Mouse (Mus musculus): ENCODE data around the gene Zfp697. TPM values are rescaled to one million over a fixed set of nuclear protein-coding genes. Genes with fewer than 3 reads are reported as not detected.
"Not testable (repeated sequence)": the region's sequence is repeated elsewhere in the genome, so short reads cannot be mapped to it uniquely, and the experiment has no call there.

Zfp697 gene
- total RNA-seq, 1 experiment from 2014 or later: 0.12 TPM

DNA sequence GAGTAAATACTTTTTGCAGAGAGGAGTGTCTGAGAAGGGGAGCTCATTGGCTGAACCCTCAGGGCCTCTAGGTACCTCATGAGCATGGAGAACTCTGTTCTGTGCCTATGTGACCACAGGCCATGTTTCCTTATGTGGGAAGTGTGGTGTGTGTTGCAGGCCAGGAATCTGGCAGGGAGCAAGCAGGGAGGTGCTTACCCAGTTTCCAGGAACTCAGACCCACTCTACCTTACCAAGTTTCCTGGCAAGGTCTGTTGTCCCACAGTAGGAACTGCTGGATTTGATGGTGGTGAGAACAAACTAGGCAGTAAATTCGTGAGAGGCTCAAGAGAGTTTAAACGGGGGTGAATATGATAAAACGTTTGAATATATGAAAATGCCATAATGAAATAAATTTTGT lies 16.2 kb upstream of the Zfp697 start:
- no peak for ATAC-seq (ENCODE audit: extremely low read depth, insufficient number of reproducible peaks, low FRiP score, poor library complexity, severe bottlenecking)

DNA sequence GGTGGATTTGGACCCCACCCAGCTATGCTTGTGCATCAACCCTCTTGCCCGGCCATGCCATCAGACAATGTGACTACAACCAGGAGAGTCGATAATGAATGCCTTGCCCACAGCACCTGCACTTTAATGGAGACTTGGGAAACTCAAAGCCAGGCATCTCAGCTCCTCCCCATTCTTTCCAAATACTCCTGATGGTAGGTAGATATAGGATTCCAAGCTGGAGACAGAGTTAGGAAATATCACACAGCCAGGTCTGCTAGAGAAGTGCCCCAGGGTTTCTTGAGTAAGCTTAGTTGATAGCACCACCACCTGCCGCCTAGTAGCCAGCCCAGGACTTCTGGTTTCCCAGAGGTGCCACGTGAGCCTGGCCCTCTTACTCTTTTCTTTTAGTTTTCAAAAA lies 15.4 kb upstream of the Zfp697 start:
- no peak for ATAC-seq (ENCODE audit: extremely low read depth, insufficient number of reproducible peaks, low FRiP score, poor library complexity, severe bottlenecking)

DNA sequence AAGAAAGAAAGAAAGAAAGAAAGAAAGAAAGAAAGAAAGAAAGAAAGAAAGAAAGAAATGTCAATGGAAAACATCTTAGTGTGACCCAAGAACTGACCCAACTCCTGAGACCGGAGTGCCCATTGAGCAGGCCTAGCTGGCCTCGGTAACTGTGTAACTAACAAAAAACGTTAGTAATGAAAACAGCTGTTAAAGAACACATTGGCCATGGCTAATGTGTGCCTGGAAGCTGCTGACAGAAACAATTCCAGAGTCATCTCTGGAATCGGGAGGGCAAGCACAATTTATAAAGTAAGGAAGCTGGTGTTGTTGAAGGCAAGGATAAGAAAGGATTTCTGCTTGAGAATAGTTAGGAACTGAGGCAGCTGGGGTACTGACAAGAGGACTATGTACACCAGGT lies 14.0 kb upstream of the Zfp697 start:
- ATAC-seq (ENCODE audit: extremely low read depth, insufficient number of reproducible peaks, low FRiP score, poor library complexity, severe bottlenecking): no peak

DNA sequence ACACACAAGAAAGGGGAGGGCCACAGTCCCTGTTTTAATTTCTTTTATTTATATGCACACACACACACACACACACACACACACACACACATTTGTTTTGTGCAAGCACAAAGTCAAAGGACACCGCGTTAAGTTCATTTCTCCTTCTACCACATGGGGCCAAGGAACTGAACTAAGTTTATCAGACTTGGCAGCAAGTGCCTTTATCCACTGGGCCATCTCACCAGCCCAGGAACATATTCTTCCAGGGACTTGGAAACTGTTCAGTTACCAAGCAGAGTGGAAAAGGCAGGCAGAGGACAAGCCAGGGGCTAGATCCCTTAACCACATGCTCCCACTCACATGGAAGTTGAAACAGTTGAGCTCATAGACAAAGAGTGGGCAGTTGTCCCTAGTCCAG lies 13.5 kb upstream of the Zfp697 start:
- ATAC-seq (ENCODE audit: extremely low read depth, insufficient number of reproducible peaks, low FRiP score, poor library complexity, severe bottlenecking): no peak

DNA sequence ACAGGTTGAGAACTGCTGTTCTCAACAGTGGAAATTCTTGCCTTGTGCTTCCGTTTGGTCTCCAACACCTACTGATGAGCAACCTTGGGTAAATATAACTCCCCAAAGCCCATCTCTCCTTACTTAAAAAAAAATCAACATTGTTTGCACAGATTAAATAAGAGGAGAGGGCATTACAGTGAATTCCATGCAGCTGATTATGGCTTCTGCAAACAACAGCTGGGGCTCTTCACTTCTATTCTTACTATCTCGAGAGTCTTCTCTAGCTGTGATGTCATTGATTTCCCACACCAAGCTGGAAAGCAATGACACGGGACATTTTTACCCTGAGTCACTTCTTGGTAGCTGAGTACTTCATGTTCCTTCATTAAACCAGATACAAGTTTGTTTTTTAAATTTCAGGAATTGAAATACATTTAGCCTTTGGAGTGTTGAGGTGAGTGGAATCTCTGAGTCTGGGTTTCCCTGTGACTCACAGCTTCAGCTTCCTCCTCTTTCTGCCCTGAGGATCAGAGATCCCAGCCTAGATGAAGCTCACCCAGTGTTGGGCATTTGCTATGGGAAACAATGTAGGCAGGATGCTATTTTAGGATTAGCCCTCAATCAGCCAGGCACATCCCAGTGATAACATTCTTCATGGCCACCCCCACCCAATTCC lies 8.1 kb upstream of the Zfp697 start:
- no peak for ATAC-seq (ENCODE audit: extremely low read depth, insufficient number of reproducible peaks, low FRiP score, poor library complexity, severe bottlenecking)

DNA sequence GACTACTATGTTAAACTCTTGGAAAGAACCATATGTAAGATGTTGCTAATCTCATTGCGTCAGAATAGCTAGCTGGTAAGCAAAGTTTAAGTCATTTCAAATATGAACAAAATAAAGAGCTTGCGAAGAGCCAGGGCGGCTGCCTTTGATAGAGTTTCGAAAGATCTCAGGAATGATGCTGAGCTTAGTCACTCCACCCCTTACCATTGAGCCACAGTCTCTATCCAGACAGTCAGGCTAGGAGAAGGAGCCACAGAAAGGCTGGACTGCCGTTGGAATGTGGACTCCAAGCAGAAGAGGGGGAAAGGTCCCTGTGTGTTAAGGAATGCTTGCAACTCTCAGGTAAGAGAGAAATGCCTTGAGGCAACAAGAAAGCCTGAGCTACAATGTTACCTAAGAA lies 7.3 kb upstream of the Zfp697 start:
- ATAC-seq (ENCODE audit: extremely low read depth, insufficient number of reproducible peaks, low FRiP score, poor library complexity, severe bottlenecking): no peak

DNA sequence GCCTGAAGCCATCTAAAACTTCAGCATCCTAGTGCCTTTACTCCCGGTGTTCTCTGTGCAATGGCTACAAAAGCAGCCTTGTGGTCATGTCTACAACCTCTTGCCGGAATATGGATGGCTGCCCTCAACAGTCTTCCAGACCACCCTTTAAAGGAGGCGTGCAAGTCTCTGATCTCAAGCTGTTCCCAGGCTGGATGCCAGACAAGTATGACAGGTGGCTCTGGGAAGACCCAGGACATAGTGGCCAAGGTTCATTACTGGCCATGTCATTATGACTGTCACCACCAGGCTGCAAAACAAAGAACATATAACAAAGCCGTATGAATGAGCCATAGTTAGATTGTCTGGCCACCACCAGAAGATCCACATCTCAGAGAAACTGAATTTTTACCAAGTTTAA lies 4.0 kb upstream of the Zfp697 start:
- ATAC-seq (ENCODE audit: extremely low read depth, insufficient number of reproducible peaks, low FRiP score, poor library complexity, severe bottlenecking): no peak

DNA sequence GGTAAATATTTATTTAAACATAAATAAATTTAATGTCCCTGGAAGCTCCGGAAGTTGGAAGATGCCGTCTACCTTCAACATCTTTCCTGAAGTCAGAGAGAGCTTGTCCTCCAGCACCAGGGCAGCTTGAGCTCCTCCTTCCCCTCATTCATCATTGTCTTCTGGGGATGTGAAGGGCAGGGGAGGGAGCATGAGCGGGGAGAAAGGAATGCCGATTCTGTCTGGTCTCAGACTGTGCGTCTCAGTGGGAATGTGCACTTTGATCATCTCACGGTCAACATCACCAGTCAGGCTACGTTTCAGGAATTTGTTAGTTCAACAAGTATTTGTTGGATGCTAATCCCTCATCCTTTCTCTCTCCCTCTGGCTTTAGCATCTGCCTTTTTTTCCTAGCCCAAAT lies 3.0 kb upstream of the Zfp697 start:
- ATAC-seq (ENCODE audit: extremely low read depth, insufficient number of reproducible peaks, low FRiP score, poor library complexity, severe bottlenecking): no peak

DNA sequence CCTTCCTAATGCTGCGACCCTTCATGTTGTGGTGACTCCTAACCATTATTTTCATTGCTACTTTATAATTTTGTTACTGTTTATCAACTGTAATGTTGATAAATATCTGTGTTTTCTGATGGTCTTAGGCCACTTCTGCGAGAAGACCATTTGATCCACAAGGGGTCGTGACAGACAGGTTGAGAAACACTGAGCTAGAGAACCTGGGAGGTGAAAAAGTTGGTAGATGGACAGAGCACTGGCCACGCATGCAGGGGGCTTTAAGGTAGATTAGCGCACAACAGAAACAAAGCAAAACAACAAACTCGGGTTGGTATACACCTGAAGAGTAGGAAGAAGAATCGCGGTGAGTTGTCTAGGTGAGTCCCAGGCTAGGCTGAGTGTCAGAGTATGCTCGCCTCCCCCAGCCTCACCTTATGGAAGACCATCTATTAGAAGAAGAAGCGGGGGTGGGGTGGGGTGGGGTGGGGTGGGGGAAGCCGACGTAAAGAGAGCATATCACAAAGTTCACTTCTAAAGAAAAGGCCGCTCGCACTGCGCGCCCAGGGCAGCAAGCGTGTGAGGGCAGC lies 500 bp upstream of the Zfp697 start:
- ATAC-seq (ENCODE audit: extremely low read depth, insufficient number of reproducible peaks, low FRiP score, poor library complexity, severe bottlenecking): no peak

DNA sequence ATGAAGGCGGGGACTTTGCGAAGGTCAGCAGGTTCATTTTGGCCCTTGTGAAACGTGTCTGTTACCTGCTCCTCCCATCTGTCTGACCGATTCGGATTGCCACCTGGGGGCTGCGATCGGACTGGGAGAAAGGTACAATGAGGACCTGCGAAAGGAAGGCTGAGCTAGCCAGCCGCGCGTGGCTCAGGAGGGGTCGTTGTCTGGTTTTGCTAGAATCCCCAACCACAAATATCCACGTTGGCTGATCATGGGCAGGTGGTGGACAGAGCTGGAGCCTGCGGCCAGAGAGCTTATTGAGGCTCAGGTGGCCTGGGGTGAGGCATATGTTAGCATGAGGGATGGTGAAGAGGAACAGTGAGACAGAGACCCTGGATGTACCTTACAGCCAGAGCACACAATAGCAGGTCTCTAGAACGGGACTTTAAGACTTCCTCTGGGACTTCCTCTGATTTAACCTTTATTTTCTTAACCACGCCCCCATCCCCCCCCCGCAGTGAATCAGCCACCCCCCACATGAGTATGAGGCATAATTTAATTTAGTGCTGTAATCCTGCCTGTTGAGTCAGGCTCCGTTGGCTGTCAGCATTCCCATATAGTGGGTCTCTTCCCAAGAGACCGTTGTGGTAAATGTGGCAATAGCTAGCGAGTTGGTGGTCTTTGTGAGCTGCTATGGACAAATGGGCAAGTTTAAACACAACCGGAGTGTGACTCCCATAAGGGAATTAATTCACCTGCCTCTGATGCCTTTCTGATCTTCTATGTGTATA lies 946 bp downstream of the Zfp697 start:
- no peak for ATAC-seq (ENCODE audit: extremely low read depth, insufficient number of reproducible peaks, low FRiP score, poor library complexity, severe bottlenecking)

DNA sequence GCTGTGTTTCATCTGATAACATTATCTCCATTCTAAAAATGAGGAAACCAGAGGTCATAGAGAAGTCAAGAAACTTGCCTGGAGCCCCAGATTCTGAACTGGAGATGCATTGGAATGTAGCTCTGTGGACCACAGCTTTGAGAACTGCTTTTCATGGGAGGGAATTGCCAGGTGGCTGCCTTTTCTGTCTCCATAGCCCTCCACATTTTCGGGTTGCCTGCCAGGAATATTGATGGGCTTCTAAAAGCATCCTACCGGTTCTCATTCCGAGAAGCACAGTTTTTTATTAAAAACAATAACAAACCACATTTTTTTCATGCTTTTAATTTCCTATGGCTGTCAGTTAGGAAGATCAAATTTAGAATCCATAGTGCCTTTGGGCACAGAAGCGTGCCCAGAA lies 4.8 kb downstream of the Zfp697 start:
- ATAC-seq (ENCODE audit: extremely low read depth, insufficient number of reproducible peaks, low FRiP score, poor library complexity, severe bottlenecking): no peak

DNA sequence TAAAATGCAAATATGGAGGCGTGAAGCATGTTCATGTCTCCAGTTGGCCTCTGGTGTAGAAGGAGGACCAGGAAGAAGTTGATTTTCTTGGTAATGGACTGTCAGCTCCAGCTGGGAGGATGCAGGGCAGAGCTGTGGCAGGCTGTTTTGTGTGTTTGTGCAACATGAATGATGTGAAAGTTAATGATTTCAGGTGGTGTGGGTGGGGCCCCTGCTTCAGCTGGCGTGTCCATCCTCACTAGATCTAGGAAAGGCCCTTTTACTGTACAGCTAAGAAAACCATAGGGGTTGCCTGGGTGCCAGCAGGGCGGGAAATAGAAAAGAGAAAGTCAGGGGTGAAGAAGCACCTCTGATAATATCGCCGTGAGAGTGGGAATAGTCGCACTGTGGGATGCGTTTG lies 5.5 kb downstream of the Zfp697 start:
- ATAC-seq (ENCODE audit: extremely low read depth, insufficient number of reproducible peaks, low FRiP score, poor library complexity, severe bottlenecking): no peak

DNA sequence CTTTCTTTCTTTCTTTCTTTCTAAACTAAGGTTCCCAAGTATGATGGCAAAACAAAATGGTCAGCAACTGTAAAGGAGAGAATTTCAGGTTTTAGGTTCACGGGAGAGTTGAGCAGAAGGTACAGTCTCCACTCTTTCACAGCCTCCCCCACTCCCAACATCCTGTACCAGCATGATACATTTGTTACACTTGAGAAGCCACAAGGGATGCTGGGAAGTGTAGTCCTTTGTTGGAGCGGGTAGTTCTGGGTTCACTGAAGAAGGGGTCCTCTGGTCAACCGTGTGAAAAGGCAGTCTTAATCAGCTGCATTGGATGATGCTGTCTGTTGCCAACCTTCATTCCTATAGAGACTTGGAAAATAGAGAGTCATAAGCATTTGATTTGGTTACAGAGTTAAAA lies 7.0 kb downstream of the Zfp697 start:
- no peak for ATAC-seq (ENCODE audit: extremely low read depth, insufficient number of reproducible peaks, low FRiP score, poor library complexity, severe bottlenecking)

DNA sequence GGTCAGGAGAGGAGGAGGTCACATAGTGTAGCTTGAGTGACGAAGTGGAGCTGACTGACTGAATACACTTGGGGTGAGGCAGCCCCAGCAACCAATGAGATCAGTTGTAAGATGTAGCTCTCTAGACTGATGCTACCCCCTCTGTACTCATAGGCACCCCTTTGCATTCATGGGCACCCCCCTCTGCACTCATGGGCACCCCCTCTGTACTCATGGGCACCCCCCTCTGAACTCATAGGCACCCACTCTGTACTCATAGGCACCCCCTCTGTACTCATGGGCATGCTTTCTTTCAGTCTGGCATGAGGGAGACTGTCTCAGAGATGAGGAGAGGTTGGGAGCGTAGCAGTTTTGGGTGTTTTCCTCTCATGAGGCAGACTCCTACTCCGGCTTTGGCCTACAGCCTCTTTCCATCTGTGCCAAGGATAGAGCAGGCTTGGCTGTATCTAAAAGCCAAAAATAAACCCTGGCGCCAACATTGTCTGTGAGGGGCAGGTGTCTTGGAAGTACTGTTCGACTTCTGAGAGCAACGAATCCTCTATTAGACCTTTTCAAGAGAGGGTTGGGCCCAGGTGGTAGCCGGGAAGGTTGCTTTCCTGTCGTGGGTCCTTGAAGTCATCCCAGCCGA lies 22.1 kb downstream of the Zfp697 start:
- not testable (repeated sequence) for ATAC-seq (ENCODE audit: extremely low read depth, insufficient number of reproducible peaks, low FRiP score, poor library complexity, severe bottlenecking)

DNA sequence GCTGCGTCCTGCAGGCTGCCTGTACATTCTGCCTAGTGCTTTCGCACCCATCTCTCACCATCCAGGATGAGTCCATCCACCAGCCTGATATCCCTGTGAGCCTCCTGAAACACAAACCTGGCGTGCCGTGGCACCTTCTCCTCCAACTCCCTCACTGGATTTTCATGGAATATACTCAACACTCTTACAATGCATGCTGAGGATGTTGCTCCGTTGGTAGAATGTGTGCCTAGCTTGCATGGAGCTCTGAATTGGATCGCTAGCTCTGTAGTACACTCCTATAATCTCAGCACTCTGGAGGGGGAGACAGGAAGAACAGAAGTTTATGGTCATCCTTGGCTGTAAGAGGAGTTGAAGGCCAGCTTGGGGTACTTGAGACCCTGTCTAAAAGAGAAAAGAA lies 23.6 kb downstream of the Zfp697 start:
- not testable (repeated sequence) for ATAC-seq (ENCODE audit: extremely low read depth, insufficient number of reproducible peaks, low FRiP score, poor library complexity, severe bottlenecking)

DNA sequence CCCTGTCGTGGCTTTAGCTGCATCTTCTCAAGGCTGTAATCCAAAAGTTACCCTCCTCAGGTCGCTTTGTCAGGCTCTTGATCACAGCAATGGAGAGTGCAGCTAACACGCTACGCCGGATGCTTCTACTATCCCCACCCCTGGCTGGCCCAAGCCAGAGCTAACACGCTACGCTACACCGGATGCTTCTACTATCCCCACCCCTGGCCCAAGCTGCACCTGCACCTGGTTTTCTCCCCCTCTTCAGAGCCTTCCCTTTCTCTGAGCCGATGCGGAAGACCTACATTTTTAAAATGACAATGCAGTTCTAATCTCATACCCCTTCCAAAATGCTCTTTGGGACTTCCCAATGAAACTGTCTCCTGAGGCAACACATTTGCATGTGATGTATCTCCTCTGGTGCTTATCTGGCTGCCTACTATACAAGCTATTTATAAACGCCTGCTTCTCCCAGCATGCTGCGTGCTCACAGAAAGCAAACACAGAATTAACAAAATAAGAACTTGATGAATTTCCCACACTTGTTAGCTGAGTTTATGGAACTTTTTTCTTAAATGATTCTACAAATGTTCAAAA lies 24.4 kb downstream of the Zfp697 start:
- ATAC-seq (ENCODE audit: extremely low read depth, insufficient number of reproducible peaks, low FRiP score, poor library complexity, severe bottlenecking): peak; percentile 85

DNA sequence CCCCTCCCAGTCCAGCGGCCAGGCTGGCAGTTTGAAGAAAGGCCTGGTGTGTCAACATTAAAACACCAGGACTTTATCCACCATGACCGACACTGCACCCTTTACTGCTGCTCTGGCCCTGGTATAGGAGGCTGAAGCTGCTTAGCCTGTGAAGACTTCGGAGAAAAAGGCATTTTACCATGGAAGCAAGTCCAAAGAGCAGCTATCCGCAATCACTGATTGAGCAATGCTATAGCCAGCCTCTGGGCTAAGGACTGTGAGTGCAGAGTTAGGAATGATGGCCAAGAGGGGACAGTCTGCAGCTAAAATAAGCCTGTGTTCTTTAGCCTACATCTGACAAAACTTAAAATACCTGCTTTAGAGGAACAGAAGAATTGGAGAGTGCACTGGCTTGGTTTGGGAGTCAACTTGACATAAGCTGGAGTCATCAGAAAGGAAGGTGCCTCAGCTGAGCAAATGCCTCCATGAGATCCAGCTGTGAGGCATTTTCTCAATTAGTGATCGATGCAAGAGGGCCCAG lies 25.1 kb downstream of the Zfp697 start:
- not testable (repeated sequence) for ATAC-seq (ENCODE audit: extremely low read depth, insufficient number of reproducible peaks, low FRiP score, poor library complexity, severe bottlenecking)

DNA sequence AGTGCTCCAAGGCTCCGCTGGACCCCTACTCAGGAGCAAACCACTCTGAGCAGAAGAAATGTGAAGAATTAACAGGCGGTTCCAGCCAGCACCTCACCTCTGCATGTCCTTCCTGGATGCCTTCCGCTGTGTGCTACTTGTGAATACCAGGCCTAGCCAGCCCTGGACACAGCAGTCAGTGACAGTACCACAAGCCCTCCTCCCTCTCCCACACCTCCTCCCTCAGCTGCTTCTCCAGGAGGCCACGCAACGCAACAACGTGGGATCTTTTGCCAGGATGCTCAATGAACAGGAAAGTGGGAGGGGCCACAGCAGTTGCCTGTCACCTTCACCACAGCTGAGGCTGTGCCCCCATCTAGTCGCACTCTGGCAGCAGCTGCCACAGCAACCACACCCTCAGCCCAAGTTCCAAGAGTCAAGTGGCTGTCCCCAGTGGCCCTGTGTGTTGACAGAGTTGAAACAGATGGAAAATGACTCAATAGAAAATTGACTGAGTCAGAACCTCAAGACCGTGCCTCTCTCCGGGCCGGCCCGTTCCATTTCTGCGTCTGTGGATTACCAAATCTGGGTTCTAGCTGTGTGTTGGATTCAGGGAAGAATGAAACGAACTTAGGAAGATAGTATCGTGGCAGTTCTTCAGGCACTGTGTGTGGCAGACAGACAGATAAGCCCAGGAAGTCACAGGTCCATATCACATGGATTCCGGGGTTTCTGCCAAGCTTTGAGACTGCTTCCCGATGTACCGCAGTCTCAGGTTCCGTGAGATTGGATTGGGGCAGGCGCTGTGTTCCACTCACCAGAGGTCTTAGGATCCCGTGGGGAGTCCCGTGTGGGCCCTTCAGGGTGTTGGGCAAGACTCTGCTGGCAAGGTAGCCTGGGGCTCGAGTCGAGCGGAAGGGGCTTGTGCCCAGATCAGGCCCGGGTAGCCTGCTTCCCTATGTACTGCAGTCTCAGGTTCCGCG lies 28.6 kb downstream of the Zfp697 start:
- ATAC-seq (ENCODE audit: extremely low read depth, insufficient number of reproducible peaks, low FRiP score, poor library complexity, severe bottlenecking): not testable (repeated sequence)
